Mouse (Mus musculus) adrenal gland, adult 2 months (tissue): ENCODE results near the gene Mns1. TPM values are rescaled to one million over a fixed set of nuclear protein-coding genes. Genes with fewer than 3 reads are reported as not detected.
"Not testable (repeated sequence)": the region's sequence is repeated elsewhere in the genome, so short reads cannot be mapped to it uniquely, and the experiment has no call there.

Experiments
- DNase-seq: peaks from one replicate; pipeline ENCODE4 v3.0.0; 2021
- polyA plus RNA-seq: library from polyadenylated mRNA; depleted of rRNA; stranded (reverse); fragments of >200 nt; gene quantifications from 2 replicates; pipeline ENCODE4 v1.2.3, GENCODE M21; 2012
- total RNA-seq, 2 experiments: library from RNA; stranded (reverse); gene quantifications; 2 replicates each; pipeline ENCODE4 v1.2.3; 2021

Mns1 gene
- total and polyA plus RNA-seq, 3 experiments = 0.22 to 4.0 (median 2.2) TPM

DNA sequence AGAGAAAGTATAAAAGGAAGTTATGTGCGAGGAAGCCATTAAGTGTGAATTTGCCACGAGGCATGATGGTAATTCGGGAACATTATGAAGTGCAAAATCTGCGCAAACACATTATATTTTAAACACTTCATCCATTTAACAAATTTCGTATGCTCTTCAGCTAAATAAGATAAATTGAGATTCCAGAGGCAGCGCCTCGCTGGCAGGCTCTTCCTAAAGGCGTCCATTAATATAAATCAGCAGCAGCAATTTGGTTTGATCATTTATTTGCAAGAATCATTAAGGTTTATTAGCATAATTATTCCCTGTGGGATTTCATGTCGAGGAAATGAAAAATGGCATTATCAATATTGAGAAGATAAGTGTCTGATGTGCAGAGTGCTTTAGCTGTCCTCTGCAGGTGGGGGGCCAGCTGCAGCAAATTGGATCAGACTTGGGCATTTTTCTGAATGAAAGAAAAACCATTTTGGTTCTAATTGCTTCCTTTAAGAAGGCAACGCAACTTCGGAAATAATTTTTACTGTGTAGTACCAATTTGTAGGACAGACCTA lies 12.4 kb upstream of the Mns1 start:
- DNase-seq = no peak

DNA sequence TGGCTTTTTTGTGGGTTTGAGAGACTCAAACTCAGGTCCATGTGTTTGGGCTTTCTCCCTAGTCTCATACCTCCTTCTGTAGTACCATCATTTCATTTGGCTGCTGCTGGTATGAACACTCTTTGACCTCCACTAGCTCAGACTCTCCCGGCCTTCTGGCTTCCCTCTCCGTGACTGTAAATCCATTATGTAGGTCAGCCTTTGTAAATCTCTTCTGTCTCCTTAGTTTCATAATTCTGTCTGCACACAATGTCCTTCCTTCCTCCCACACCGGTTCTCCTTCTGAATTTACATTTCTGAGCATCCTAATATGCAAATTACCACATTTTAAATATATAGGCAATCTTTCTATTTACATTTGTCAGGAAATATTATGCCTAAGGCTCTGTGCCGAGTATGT lies 9.9 kb upstream of the Mns1 start:
- DNase-seq = peak; percentile 11

DNA sequence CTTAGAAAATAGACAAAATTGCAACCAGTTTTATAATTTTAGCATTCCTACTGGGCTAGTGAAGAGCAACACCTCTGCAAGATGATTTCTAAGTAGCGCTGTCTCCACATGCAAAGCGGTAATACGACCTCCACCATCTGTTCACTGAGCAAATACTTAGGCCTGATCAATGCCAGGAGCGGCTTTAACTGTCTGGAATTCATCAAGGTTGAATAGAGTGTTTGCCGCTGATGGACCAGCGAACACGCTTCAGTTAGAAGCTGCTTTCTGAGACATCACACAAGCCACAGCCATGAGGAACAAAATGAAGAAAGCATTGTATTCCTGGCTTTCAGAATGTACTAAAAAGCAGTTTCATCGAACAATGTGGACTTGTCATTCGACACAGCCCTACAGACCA lies 2.9 kb upstream of the Mns1 start:
- no peak for DNase-seq

DNA sequence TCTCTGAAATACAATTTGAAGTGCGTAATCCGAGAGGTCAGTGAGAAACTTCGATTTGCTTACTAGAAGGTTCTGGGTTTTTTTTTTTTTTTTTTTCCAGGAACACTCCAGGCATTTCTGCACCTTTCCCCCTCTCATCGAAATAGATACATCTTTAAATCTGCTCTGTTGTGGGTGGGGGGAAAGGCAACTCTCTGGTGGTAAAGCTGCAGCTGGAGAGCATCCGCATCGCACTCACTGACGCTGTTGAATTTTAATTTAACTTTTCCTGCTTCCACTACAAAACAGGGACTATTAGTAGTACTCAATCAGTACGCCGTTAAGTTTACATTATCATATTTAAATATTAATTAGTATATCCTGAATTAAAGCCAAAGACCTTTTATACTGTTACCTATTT lies 938 bp downstream of the Mns1 start:
- no peak for DNase-seq

DNA sequence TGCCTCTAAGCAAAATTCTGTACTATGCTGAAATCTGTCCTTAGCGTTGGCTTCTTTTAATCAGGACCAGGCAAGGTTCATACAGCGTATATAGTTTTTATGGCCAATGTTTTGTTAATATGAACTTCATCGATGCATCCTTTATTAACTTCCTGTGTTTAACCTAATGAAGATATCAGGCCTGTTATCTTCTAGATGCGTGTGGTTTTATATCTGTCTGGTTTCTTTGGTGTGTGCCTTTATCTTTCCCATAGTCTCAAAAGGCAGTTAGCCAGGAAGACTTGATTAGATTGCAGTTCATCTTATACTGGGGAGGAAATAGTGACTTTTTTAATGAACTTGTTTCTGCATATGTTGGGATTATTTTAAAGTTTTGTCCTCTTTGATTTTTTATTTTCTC lies 2.5 kb downstream of the Mns1 start:
- DNase-seq = no peak

DNA sequence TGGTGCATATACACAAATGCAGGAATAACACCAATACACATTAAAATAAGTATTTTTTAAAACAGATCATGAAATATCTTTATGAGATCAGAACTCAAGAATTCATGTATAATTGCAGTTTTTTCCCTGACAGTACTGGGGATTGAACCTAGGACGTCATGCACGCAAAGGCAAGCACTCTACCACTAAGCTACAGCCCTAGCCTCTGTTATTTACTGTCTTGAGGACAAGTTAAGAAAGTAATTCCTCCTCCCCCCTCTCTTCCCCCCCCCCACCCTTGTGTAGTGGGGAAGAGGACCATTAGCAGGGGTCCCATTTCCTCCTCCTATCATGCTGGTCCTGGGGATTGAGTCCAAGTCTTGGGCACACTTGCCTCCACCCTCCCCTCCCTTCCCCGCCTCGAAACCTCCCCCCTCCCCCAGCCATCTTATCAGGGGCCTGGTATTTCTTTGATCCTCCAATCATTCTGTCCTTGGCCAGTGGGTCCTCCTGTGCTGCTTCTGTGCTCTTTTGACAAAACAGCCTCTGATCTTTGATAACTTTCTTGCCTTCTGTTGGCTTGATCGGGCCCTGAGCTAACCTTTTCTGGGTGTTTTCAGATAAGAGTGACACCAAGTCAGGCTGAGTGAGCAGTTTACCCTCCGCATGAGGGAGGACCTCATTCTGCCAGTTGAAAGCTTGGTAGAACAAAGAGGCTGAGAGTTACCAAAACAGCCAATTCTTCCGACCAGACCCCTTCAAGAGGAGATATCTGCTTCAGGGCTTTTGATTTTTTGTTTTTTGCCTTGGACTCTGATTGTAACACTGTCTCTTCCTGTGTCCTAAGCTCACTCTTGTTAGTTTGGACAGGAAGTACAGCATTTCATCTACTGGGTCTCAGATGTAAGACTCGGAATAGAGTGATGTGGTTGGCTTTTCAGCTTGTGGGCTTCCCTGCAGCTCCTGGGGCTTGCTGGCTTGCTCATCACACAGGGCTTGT lies 3.4 kb downstream of the Mns1 start:
- no peak for DNase-seq

DNA sequence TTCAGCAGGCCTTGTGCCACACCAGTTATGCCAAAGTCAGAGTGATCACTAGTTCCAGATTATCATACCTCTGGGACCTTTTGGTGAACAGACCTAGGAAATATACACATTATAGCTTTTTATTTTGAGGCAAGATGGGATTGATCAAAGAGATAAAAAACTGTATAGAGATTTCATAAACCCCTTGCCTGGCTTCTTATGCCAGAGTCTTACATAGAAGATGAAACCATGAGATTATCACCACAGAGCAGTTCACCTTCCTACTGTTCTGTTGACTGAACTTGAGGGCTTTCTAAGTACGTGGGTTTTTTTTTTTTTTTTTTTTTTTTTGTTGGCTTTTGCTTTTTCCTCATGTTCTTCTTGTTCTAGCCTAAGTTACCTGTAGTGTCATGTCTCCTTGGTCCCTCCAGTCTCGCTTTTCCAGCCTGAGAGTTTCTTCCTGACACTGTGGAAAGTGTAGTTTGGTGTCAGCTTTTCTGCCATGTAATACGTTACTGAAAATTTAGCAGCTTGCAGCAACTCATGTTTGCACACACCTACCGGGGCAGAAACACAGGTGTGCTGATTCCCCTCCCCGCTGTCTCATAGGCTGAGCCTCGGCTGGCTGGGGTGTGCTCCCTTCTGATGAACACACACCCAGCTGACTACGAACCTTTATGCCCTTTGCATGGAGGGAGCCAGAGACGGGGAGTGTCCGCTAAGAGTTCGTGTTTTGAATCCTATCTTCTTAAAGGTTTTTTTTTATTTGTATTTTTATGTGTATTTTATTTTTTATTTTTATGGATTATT lies 4.3 kb downstream of the Mns1 start:
- DNase-seq = no peak

DNA sequence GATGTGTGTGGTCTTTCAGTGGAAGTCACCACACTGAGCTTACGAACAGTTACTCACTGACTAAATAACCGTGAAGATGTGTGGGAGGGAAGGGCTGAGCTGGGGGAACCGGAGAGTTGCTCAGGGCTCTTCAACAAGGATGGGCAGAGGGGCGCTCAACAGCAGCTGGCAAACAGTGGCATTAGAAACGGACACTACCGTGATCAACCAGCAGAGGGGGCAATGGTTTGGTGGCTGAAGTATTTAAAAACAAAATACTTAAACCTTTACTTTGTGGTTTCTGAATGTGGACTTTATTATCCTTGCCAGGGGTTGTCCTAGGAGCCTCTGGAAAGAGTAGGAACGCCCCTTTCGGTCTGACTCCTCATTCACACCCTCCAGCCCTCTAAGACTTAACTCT lies 10.2 kb downstream of the Mns1 start:
- DNase-seq = peak; percentile 37

DNA sequence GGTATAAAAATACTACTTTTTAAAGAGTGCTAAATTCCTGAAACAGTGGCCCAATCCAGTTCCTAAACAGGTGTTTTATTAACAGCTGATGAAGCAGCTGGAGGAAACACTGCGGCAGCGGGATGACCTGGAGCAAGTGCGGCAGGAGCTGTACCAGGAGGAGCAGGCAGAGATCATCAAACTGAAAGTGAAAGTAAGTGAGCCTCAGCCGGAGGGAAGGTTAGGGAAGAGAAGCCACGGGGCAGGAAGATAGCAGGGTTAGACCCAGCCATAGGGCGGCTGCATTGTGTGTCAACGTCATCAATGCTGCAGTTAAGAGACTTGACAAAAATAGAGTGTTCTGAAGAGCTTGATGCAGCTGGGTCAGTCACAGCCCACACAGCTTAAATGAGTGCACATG lies 11.6 kb downstream of the Mns1 start:
- DNase-seq = peak; percentile 58

DNA sequence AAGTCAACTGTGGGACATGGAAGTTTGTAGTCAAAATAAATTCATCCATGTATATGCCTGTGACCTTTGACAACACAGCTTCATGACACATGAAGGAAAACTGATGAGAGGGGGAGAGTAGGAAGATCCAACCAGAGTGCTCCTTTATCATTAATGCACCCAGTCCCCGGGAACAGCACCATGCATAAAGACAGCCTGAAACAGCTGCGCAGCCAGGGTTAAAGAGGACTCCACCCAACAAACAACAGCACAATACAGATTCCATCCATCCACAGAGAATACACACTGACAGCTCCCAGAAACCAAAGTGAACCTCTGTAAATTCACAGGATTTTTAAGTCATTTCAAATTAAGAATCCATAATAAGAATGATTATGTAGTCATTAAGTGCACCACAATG lies 12.0 kb downstream of the Mns1 start:
- no peak for DNase-seq

DNA sequence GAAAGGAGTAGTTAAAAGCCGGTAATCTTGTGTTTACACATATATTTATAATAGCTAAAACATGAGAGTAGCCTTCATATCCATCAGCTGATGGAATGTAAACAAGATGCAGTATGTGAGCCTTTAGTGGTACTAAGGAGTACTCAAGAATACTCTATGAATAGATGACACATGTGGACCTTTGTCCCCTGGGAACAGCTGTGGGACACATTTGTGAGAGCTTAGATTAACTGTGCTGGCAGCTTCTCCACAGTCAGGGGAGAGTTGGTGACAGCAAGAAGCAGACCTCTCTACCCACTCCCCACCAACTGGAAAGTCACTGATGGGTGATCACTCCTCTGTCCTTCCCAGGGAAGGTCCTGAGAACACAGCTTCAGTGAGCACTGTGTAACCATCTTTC lies 12.6 kb downstream of the Mns1 start:
- DNase-seq = no peak

DNA sequence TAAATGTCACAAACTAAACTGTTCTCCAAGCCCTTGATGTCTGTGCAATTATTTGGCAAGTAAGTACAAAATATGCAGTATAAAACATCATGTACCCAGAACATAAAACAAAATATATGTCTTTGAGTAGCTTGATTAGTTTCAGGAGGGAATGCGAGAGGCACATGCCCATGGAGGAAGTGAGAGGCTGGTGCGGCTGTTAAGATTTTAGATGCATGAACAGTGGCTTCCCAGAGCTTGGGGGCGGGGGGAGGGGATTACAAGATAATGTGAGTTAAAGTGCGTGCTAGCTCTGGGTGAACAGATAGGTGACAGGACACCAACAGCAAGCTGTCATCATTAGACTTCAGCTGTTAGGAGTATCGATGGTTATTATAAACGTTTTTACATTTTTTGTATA lies 13.3 kb downstream of the Mns1 start:
- no peak for DNase-seq

DNA sequence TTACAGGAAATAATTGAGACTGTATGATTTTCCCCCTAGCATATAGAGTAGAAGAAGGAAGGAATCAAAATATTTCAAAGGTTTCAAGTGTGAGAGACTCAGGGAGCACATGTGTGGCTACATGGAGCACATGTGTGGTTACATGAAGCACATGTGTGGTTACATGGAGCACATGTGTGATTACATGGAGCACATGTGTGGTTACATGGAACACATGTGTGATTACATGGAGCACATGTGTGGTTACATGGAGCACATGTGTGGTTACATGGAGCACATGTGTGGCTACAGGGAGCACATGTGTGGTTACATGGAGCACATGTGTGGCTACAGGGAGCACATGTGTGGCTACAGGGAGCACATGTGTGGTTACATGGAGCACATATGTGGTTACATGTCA lies 16.5 kb downstream of the Mns1 start:
- DNase-seq = not testable (repeated sequence)

DNA sequence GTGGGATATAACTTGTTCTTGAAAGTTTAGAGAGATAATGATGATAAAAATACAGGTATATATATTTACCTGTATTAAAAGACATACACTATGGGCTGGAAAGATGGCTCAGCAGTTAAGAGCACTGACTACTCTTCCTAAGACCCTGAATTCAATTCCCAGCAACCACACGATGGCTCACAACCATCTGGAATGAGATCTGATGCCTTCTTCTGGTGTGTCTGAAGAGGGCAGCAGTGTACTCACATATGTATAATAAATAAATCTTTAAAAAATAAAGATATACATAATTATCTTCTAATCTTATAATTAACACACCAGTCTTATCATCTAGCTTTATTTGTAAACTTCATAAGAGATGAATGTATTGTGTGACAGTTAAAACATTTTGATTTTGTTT lies 18.6 kb downstream of the Mns1 start:
- no peak for DNase-seq

DNA sequence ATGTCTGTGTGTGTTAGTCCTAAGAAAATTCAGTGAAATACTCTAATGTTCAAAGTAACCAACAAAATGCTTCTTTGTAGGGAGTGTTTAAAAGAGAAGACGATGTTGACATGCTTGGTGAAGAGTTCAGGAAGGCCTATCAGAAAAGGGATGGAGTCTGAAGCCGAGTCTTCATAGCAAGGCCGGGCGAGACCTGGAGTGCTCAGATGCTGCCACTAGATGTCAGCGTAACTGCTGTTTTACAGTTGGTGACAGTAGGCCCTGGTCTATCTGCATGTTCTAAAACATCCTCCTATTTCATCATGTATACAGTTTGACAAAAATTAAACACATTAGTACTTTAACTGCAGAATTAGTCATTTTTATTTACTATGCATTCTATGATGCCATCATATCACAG lies 20.4 kb downstream of the Mns1 start:
- peak; percentile 61 for DNase-seq

DNA sequence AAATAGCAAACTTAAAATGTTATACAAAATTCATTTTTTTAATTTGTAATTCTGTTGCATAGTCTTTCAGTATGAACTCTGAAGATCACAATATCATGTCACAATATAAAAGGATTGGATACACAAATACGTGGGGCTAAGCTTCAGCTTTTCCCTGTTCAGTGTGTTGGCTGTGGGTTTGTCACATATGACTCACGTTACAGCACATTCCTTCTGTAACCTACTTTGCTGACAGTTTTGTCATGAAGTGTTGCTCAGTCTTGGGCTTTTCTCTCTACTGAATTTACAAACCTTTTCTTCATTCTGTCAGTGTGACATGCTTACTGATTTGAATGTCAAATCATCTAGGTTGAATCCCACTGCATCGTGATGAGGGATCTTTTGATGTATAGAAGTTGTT lies 21.9 kb downstream of the Mns1 start:
- DNase-seq = no peak

DNA sequence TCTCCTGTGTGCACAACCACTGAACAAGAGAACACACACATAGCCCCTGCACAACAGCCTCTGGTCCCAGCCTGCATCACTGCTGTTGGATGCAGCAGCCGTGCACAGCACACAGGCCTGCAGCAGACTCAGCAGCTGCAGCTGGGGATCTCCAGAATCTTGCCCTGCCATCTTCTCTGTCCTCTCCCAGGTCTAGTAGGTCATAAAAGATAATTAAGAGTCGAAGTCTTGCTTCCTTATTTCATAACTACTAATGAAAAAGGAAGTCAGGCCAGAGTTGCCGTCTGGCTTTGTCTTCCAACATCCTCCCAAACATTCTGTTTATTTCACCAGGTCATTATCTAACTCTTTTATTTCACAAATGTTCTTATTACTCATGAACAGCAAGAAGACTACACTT lies 23.0 kb downstream of the Mns1 start:
- DNase-seq = no peak

DNA sequence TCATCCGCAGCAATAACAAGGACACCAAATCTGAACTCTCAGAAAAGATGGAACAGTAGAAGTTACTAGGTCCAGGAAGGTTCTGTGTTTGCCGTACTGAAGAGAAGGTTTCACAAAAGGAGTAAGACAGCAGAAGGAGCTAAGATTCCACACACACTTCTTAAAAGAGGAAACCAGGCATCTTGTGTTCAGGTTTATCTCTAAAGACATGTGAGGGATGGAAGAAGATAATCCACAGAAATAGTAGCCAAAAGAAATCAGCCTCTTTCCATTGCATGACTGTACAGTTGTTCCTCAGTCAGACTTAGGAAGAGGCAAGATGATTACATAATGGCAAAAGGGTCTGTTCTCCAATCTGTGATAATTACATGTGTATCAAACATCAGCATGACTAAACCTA lies 24.6 kb downstream of the Mns1 start:
- DNase-seq = no peak

DNA sequence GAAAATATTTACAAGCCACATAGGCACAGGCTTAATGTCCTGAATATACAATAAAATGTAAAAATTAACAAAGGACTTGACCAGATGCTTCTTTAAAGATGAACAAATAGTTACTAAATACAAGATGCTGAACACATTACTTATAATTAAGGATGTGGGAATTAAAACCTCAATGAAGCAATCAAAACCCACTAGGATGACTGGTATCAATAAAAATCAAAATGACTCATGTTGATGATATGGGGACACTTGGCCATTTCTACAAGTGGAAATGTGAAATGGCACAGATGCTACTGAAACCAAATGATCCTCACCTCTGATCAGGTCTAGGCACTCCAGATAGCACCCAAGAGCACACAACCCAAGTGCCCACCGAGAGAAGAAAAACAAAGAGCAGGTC lies 27.0 kb downstream of the Mns1 start:
- DNase-seq = no peak

DNA sequence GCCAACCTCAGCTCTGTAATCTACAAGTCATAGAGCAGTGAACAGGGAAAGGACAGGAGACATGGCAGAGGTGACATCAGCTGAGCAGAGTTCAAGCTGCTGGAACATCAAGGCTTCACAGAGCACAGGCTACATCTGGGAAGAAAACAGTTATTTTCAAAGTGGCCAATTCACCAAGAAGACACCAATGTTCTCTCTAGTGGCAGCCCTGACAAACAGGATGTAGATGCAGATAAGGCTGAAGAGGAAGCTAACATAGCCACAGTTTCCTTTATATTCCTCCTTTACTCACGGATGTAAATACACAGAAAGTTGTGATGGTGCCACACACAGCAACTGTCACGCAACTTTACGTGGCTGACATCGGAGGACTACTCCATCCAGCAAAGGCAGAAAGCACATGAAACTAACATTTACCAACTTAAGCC lies 28.0 kb downstream of the Mns1 start:
- no peak for DNase-seq

DNA sequence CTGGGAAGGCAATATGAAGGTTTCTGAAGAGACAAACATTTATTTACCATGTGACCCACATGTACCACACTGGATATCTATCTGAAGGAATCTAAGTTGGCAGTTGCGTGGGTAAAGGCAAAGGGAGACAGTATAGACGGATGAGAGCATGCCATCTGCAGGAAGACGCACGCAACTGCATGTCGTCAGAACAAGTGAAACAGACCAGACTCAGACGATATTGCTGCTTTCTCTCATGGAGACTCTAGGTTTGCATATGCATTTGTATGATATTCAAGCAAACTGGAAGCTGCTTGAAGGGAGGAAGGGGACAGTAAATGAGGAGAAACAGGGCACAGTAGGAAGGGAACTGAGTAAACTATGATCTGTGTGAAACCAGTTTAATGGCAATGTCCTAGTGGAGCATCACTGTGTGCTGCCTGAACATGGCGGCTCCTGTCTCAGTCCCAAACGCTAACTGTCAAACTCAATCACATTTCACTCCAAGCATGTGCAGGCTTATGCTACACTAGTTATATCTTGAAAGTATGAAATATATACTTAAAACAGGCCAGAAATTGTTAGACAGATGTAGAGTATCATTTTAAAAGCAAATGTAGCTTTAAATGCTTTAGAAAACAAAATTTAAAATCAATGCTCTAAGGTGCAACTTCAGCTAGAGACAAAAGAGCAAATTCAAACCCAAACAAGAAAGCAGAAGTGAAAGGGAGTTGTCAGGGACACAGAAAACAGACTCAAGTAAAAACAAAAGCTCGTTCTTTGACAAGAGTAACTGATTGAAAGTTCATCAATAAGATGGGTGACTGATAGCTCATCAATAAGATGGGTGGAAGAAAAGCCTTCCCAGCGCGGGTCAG lies 30.0 kb downstream of the Mns1 start:
- peak; percentile 19 for DNase-seq

DNA sequence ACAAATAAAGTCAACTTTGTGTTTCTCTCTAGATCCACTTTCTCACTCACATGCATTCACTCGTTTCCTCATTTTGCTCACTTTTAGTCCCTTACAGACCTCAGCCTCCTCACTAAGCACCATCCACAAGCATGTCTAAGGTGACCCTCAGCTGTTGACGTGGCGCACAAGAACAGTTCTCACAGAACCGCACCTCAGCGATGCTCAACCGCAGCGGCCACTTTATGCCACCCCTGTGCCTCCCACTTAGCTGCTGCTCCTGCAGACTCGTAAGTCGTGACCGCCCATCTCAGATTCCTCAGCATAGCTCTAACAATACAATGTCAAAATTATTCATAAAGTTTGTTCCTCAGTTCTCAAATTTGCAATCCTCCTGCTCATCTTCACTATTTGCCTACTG lies 30.8 kb downstream of the Mns1 start:
- no peak for DNase-seq
